Mouse (Mus musculus) spleen, adult 10 weeks (tissue): Measurements from ENCODE around the gene Anxa2. TPM values are rescaled to one million over a fixed set of nuclear protein-coding genes. Genes with fewer than 3 reads are reported as not detected.

Experiments
- polyA plus RNA-seq: library from polyadenylated mRNA; stranded (reverse); fragments of 350-450 nt; fragmentation: Illumina TruSeq; extraction: RNeasy Lipid Tissue Mini Kit (QIAGEN cat#74804); gene quantifications from one replicate; pipeline ENCODE4 v1.2.3, GENCODE M21; 2015; ENCODE audit warnings: low replicate concordance; ENCODE audit not compliant: insufficient read depth

Anxa2 gene
- polyA plus RNA-seq, result 112 TPM

GRCm38 (mm10) chr9:69453066-69453900 is at the start of gene Anxa2:
Anxa2 (plus strand) TSS chr9:69453620.

Other genes starting within 250 kb of the Anxa2 start
- gene Ice2, start 55.7 kb upstream of the Anxa2 start, polyA plus RNA-seq, result 33.5 TPM